Mouse (Mus musculus) G1E (cell line): ENCODE measurements around the gene Arhgap20. TPM values are rescaled to one million over a fixed set of nuclear protein-coding genes. Genes with fewer than 3 reads are reported as not detected.

Experiments
- ATAC-seq: 2 replicates; pipeline ENCODE4 v1.8.0; 2016; ENCODE audit warnings: mild to moderate bottlenecking; ENCODE audit not compliant: insufficient number of reproducible peaks, poor library complexity, low FRiP score, severe bottlenecking; ENCODE audit errors: extremely low read depth
- DNase-seq: peaks from one replicate; pipeline ENCODE4 v3.0.0; 2012; ENCODE audit warnings: low spot score
- H3K27me3 ChIP-seq: 2 replicates; pipeline ENCODE4 v1.6.1; 2012; ENCODE audit warnings: mild to moderate bottlenecking, low read length, inconsistent platforms; ENCODE audit not compliant: insufficient read depth
- H3K36me3 ChIP-seq: replicated peaks from 2 replicates; pipeline ENCODE3; 2012; ENCODE audit warnings: mild to moderate bottlenecking, inconsistent platforms
- H3K4me1 ChIP-seq: 2 replicates; pipeline ENCODE4 v1.6.1; 2012; ENCODE audit warnings: low read depth, low read length, inconsistent platforms, mixed read lengths; ENCODE audit not compliant: insufficient read depth
- H3K4me3 ChIP-seq: 2 replicates; pipeline ENCODE4 v1.5.1; 2012; ENCODE audit warnings: low read depth, mild to moderate bottlenecking, inconsistent platforms, low read length, moderate library complexity, mixed read lengths
- H3K9me3 ChIP-seq: replicated peaks from 2 replicates; pipeline ENCODE4 v1.6.1; 2012; ENCODE audit warnings: inconsistent platforms
- CTCF ChIP-seq: IDR thresholded peaks from 2 replicates; pipeline ENCODE4 v1.5.1; 2012; ENCODE audit warnings: low read depth, low read length, inconsistent platforms, mixed read lengths
- GATA1 ChIP-seq: IDR thresholded peaks from 2 replicates; pipeline ENCODE4 v1.6.1; 2012; ENCODE audit warnings: borderline replicate concordance, low read length, inconsistent platforms, mixed read lengths
- GATA2 ChIP-seq: IDR thresholded peaks from 2 replicates; pipeline ENCODE4 v1.6.1; 2012; ENCODE audit warnings: low read depth, low read length, inconsistent platforms, borderline replicate concordance
- POLR2AphosphoS5 ChIP-seq: IDR thresholded peaks from 2 replicates; pipeline ENCODE4 v1.6.1; 2012; ENCODE audit warnings: low read depth, low read length, inconsistent platforms; ENCODE audit not compliant: insufficient replicate concordance
- TAL1 ChIP-seq: conservative IDR thresholded peaks from 2 replicates; pipeline ENCODE4 v1.6.1; 2012; ENCODE audit warnings: low read depth, low read length, inconsistent platforms, mixed read lengths
- polyA plus RNA-seq: library from polyadenylated mRNA; stranded (reverse); fragments of >175 nt; gene quantifications from 2 replicates; pipeline ENCODE4 v1.2.3, GENCODE M21; 2012
- total RNA-seq, 2 experiments: library from RNA; stranded (forward) in 1 of 2; stranded (reverse) in 1 of 2; fragments of 200-1000 nt in 1 of 2; fragments of >200 nt in 1 of 2; fragmentation: Nextera tagmentation in 1 of 2; gene quantifications; 2 replicates each; pipeline ENCODE4 v1.2.3; 2014 to 2017

Gene Arhgap20
- total and polyA plus RNA-seq, 3 experiments, result 0.27 TPM; not detected in 2

GRCm38 (mm10) chr9:51739826-51740225, 25.3 kb upstream of the Arhgap20 start:
- no peak for ATAC-seq
- Histone ChIP-seq H3K36me3 (no peaks in the 10 kb centered on the region), H3K9me3 (no peaks in the 10 kb centered on the region), H3K27me3 (no peaks in the 10 kb centered on the region), H3K4me1 (no peaks in the 10 kb centered on the region), H3K4me3 (no peak overlapping the region)
- no peak for DNase-seq
- TF ChIP-seq GATA1 (no peak), GATA2 (no peak), POLR2AphosphoS5 (no peak), CTCF (no peak), TAL1 (no peak)

DNA sequence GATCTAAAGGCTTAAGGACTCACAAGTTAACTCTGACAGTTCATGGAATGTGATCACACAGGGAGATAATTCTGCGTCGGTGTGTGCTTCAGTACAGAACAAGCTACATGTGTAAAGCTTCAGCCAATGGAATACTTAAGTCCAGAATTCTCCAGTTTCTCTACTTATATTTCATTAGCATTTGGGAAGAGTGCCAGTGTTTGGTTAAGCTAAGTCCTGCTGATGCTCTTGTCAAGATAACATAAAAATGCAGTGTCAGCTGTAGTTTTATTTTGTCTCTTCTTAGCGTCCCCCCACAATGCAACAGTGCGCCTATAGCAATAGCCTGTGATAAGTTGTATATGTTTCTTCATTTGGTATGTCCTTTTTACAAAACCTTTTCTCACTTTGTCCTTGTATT, 15.0 kb upstream of the Arhgap20 start:
- Histone ChIP-seq H3K9me3 (no peaks in the 10 kb centered on the region), H3K4me3 (no peak overlapping the region), H3K36me3 (no peaks in the 10 kb centered on the region), H3K27me3 (0 out of 2 replicates have a peak, but pooled peaks cover 2% of the 10 kb centered on the region), H3K4me1 (no peaks in the 10 kb centered on the region)
- no peak for ATAC-seq
- DNase-seq, result no peak
- no peak for TF ChIP-seq POLR2AphosphoS5
- no peak for TF ChIP-seq TAL1
- no peak for TF ChIP-seq GATA1
- no peak for TF ChIP-seq CTCF
- TF ChIP-seq GATA2, result no peak

DNA sequence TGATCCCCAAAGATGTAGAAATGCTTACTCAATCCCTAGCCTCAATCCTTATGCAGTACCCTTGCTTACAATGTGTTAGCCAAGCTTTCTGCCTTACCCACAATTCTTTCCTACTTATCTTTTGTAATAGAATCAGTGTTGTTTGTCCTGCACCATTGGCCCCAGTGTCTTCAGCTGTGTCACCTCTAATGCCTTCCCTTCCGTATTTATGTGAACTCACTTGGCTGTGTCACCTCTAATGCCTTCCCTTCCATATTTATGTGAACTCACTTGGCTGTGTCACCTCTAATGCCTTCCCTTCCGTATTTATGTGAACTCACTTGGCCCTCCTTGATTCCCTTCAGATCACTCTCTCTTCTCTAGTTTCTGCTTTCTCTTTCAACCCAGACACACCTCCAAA, 4.1 kb upstream of the Arhgap20 start:
- Histone ChIP-seq H3K4me1 (no peaks in the 10 kb centered on the region), H3K27me3 (no peaks in the 10 kb centered on the region; the same call in 1 of the 2 replicates), H3K4me3 (no peak overlapping the region), H3K36me3 (no peaks in the 10 kb centered on the region), H3K9me3 (peaks cover 9% of the 10 kb centered on the region)
- no peak for TF ChIP-seq TAL1
- no peak for TF ChIP-seq GATA2
- TF ChIP-seq CTCF, result no peak
- no peak for TF ChIP-seq POLR2AphosphoS5
- TF ChIP-seq GATA1, result no peak
- ATAC-seq (no peak), DNase-seq (no peak)

- H3K4me3 ChIP-seq, result no peak overlapping the region
These were observed 879 bp upstream of the Arhgap20 start for GRCm38 (mm10) chr9:51764041-51764875.

DNA sequence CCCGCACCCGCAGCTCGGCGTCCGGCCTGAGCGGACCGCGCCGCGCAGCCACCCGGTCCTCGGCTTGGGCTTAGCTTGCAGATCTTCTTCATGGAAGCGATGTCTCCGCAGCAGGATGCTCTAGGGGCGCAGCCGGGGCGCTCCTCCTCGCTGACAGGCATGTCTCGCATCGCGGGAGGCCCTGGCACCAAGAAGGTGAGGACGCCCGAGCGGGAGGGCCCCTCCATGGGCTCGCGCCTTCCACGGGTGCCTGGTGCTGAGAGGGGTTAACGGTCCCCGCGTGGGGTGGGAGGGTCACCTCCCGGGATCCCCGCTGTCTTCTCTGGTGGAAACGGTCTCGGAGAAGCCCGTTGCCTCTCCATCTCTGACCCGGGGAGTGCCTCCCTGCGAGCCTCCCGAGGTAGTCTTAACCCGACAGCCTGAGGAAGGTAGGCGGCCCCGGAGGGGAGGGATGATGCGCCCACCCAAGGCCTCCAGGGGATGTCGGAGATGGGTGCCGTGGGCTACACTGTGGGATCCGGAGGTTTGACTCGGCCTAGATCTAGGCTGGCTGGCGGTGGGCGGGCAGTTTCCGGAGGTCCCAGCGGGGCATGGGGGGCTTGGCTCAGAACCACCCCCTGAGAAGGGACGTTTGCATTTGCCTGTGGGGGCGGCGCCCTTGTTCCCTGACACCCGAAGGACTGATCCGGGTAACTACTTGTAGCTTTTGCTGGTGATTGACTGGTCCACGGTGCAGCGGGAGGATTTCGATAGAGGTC, 459 bp downstream of the Arhgap20 start:
- TF ChIP-seq GATA2 (no peak), TAL1 (no peak), CTCF (no peak), POLR2AphosphoS5 (no peak)
- DNase-seq, result no peak
- Histone ChIP-seq H3K36me3 (no peaks in the 10 kb centered on the region), H3K4me1 (no peaks in the 10 kb centered on the region), H3K9me3 (peaks cover 9% of the 10 kb centered on the region), H3K27me3 (no peaks in the 10 kb centered on the region; the same call in 1 of the 2 replicates), H3K4me3 (no peak overlapping the region)
- ATAC-seq, result no peak

More at GRCm38 (mm10) chr9:51764041-51764875, 879 bp upstream of the Arhgap20 start:
- DNase-seq (no peak), ATAC-seq (no peak)
- Histone ChIP-seq H3K36me3 (no peaks in the 10 kb centered on the region), H3K27me3 (no peaks in the 10 kb centered on the region; the same call in 1 of the 2 replicates), H3K9me3 (peaks cover 9% of the 10 kb centered on the region), H3K4me1 (no peaks in the 10 kb centered on the region)
- TF ChIP-seq CTCF (no peak), GATA2 (no peak), POLR2AphosphoS5 (no peak), TAL1 (no peak), GATA1 (no peak)
